Mouse (Mus musculus) urinary bladder, adult 2 months (tissue): Measurements from ENCODE around the gene Cacna1i. TPM values are rescaled to one million over a fixed set of nuclear protein-coding genes. Genes with fewer than 3 reads are reported as not detected.

Experiments used
- DNase-seq: peaks from one replicate; pipeline ENCODE4 v3.0.0; 2022; ENCODE audit warnings: low spot score
- polyA plus RNA-seq: library from polyadenylated mRNA; depleted of rRNA; stranded (reverse); fragments of >200 nt; gene quantifications from 2 replicates; pipeline ENCODE4 v1.2.3, GENCODE M21; 2012

The Cacna1i gene
- polyA plus RNA-seq, 1 experiment, result 0.01 TPM

DNA sequence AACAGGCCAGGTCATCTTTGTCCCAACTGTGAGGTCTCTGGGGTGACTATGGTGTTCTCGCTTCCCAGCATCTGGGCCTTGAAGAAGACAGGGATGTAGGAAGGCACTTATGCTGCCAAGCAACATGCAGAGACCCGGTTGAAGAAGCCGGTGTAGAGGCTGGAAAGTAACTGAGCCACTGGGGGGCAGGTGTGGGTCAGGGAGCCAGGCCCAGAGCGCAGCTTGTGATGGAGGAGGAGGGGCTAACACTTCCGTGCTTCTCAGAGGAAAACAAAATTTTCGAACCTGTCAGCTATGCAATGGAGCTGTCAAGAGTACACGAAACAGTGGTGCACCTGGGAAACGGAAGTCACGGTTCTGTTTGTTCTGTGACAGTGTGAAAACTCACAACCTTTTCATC is 9.9 kb upstream of the Cacna1i start:
- DNase-seq, result no peak

DNA sequence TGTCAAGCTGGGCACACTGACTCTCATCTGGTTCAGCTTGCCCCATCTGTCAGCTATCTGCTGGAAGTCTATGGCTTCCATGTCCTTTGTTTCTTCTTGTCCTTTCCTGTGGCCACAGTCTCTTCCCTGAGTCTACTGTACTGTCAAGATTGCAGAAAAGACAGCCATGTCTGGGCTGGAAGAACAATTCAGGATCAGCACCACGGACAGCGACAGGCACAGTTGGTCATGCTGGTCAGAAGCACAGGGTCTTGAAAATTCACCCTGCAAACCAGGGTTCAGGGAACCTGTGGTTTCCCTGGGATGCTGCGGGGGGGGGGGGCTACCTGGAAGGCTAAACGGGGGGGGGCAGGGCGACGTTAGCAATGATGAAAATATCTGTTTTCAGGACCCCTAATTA is 9.4 kb upstream of the Cacna1i start:
- DNase-seq, result no peak

GRCm38 (mm10) chr15:80278121-80278759 is 8.8 kb upstream of the Cacna1i start:
- no peak for DNase-seq

GRCm38 (mm10) chr15:80279053-80279452 is 8.0 kb upstream of the Cacna1i start:
- DNase-seq, result no peak

DNA sequence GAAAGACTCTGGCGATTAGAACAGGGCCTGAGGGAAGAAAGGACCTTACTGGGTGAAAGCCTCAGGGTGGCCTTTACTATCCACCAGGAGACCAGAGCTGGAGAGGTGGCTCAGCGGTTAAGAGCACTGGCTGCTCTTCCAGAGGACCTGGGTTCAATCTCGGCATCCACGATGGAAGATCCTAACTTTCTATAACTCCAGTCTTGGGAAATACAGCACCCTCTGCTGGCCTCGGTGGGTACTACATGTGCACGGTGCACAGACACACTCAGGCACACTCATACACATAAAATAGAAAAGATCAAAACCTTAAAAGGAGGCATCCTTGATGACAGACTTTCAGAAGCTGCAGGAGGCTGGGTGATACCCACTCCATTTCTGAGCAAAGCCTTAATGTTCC is 6.4 kb upstream of the Cacna1i start:
- DNase-seq, result no peak

GRCm38 (mm10) chr15:80288036-80288435 is 998 bp downstream of the Cacna1i start:
- DNase-seq, result no peak

GRCm38 (mm10) chr15:80289436-80289835 is 2.4 kb downstream of the Cacna1i start:
- DNase-seq, result no peak

DNA sequence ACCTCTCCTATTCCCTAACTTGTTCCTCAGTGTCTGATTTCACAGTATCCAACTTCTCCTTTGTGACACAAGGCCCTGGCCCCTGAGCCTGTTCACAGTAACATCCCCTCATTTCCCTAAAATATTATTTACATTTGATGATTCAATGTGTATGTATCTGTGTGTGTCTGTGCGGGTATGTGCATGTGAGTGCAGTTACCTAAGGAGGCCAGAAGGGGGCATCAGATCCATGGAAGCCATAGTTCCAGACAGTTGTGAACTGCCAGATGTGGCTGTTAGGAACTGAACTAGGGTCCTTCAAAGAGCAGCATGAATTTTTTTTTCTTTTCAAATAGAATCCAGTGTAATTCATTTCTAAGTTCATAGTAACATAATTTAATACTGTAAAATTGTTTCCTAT is 10.1 kb downstream of the Cacna1i start:
- no peak for DNase-seq

- DNase-seq, result no peak
Measured at GRCm38 (mm10) chr15:80303779-80304178, 16.7 kb downstream of the Cacna1i start.

DNA sequence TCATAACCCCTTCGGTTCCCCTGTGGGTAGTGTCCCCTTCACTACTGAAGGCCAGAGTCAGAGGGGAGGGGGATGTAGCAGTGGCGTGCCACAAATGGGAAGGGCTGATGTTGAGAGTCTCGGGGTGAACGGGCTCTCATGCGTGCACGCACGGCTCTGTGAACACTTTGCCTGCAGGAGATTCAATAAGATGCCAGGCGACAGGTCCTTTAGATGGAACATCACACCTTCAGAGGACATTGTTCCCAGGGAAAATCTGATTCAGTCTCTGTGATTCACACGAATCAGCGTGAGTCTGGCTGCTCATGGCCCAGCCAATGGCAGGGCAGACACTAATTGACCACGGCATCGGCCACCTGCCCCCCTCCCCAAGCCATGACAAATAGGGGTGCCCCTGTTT is 17.1 kb downstream of the Cacna1i start:
- no peak for DNase-seq

DNA sequence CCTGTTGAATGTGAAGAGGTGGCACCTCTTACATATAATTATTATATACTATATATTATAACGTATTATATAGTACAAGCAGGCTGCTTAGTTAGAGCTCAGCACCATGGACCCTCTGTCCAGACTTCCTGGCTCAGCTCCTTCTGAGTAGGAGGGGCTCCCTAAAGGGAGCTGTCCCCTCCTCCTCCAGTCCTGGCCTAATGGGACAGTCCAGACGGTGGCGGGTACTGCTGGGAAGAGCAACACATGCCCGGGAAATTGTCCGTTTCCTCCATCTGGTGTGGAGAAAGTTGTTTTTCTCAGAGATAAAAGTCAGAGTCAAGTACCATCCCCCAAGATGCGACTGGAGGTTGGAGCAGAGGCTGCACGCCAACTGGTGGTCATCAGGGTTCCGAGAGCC is 19.1 kb downstream of the Cacna1i start:
- no peak for DNase-seq

- DNase-seq, result no peak
Measured at GRCm38 (mm10) chr15:80314731-80315130, 27.7 kb downstream of the Cacna1i start.

DNA sequence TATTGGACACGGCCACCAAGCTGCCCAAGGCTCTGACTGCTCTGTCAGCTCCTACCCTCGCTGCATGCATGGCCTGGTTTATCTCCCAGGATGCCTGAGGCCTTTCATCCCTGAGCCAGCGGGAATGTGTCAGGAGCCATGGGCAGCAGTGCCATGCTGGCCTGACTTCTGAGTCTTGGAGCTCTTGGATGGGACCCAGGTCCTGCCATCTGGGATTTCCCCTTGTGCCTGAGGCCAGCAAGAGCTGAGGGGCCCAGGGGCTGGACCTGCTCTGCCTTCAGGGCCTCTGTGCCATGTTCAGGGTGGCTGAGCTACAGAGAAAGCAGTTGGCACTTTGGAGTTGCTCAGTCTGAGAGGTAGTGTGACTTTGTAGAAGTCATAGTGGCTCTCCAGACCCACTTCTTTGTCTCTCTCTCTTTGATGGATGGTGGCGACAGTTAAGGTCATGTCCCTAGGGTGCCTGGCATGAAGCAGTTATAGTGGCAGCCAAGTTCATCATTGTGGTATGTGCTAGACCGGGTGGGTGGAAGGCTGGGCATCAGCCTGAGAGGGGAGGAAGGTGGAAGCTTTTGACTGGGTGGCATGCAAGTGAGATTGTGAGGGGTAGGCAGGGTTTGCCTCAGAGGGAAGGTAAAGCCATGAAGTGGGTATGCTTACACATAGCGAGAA is 30.1 kb downstream of the Cacna1i start:
- DNase-seq, result no peak

DNA sequence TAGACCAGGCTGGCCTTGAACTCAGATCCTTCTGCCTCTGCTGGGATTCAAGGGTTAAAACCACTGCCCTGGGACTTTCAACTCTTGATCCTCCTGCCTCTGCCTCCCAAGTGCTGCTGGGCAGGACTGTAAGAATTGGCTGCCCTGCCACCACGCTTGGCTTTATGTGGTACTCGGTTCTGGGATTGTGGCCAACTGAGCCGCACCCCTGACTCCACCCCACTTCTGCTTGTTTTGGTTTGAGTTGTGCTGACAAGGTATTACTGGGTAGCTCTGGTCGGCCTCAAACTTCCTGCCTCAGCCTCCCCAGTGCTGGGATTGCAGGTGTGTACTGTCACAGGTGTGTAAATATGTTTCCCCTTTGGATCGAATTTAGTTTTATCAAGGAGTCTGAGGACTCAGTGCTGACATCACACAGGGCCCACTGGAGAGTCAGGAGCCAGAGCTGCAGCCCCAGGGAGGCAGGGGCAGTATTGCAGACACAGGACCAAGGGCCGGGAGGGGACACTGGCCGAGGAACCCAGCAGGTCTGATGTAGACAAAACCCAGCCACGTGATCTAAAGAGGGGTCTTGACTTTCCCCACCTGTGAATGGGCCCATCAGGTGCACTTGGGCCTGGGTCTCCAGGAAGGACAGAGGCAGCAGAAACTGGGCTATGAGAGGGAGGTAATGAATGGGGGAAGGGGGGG is 30.9 kb downstream of the Cacna1i start:
- DNase-seq, result no peak

DNA sequence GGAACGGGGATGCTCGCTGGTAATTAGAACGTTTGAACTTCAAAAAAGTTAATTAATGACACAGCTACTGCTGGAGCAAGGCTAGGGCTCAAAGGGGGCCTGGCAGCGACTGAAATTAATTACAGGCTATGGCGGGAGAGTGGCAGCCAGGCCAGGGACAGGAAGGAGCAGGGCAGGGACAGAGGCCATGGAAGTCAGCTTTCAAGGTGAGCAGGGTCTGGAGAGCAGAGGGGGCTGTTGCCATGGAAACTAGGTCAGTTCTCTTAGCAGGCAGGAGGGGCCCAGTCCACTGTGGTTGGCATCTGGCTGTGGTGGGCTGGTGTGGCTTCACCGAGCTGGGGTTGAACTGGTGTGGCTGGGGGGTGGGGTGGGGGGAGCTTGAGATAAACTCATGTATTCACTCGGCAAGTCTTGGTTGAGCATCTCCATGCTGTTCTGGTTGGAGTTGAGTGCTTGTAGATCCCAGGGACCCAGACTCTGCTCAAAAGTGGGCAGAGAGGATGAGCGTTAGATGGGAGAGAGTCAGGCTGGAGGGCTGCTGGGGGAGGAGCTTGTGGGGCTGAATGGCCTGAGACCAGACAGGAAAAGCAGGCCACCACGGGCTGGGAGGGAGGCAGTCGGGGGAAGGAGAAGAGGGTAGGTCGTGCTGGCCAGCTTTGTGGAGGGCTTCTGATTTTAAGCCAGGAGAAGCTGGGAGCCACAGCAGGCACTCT is 31.7 kb downstream of the Cacna1i start:
- no peak for DNase-seq

DNA sequence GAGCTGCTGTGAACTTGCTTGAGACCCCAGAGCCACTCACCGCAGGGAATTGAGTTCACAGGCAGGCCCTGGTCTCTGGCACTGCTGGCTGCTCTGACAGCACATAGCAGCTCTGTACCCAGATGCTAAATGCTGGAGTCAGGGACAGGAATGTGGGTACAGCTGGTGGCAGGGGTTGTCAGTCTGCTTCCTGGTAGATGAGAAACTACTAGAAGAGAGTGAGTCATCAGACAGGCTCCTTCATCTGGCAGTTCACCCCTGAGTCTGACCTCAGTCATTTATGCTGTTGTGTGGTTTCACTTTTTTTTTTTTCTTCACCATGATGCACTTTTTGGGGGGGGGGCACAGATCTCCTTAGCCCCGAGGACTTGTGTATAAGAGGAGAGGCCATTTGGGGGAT is 32.3 kb downstream of the Cacna1i start:
- no peak for DNase-seq

DNA sequence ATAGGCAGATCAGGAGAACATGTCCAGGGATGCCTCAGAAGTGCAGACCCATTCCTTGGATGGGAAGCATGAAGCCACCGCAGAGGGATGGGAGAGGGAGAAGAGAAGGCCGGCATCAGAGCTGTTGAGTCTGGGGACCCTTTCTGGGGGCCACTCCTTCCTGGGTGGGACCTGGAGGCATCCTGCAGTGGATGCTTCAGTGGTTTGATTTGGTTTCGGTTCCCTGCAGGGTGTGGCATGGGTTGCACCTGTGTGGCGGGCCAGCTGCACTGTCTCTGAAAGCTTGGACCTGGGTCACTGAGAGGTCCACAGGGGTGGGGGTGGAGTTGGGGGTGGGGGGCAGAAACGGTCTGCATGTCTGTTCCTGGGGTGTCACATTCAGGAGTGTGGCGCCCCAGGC is 32.9 kb downstream of the Cacna1i start:
- DNase-seq, result no peak

DNA sequence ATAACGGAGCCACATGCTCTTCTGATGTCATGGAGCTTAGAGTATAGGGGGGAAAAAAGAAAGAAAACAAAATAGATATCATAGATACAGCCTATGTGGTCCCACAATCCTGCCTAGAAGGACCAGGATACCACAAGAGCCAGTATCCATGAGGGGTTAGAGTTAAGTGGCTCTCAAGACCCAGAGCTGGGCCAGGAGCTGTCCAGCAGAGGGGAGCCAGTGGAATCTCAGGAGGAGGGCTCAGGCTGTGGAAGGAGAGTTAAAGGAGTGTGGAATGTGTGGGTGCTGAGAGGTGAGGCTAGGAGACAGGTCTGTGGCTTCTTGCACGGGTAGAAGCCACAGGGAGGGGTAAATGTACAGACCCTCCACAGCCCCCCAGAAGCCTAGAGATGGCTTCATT is 38.2 kb downstream of the Cacna1i start:
- no peak for DNase-seq

GRCm38 (mm10) chr15:80325756-80326155 is 38.7 kb downstream of the Cacna1i start:
- no peak for DNase-seq

DNA sequence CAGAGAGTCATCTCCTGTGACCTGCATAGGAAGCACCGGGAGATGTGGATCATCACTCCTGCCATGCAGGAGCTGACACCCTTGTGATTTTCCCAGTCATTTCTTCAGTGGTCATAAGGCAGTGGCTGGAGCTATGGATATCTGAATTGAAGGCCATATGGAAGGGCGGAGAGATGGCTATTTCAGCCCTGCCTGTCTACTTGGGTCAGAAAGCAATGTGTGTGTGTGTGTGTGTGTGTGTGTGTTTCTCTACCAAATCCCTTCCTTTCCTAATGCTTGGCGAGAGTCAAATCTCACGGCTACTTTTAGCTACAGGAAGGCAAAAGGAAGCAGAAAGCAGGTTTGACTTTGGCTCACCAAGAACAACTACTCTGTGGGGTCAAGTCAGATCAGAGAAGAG is 39.9 kb downstream of the Cacna1i start:
- DNase-seq, result no peak

GRCm38 (mm10) chr15:80327743-80328540 is 40.9 kb downstream of the Cacna1i start:
- no peak for DNase-seq

DNA sequence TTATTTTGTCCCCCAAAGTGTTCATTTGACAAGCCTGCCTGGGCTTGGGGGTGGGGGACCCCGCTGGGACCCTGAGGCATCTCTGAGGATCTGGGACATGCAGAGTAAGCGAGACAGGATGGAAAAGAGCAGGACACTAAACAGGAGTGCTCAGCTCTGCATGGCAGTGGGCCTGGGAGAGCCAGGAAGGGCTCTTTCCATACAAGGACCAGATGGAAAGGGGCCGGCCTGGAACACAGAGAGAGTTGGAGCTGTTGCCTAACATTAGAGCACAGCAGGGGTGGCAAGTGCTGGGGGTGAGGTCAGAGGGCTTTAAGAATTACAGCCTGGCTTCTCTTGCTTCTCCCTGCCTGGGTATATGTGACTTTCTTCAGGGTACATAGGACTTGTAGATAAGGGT is 43.2 kb downstream of the Cacna1i start:
- no peak for DNase-seq
